Mouse (Mus musculus) ES-E14 (cell line): ENCODE data around the gene Jund.

ENCODE experiments used
- MAFK ChIP-seq: IDR thresholded peaks from 2 replicates; pipeline ENCODE4 v1.6.1; 2014; ENCODE audit warnings: mild to moderate bottlenecking, low read depth, low read length, inconsistent platforms; ENCODE audit not compliant: insufficient read depth
- ZC3H11A ChIP-seq: IDR thresholded peaks from 2 replicates; pipeline ENCODE4 v1.6.1; 2012; ENCODE audit warnings: low read depth, mild to moderate bottlenecking, inconsistent platforms, low read length, borderline replicate concordance

GRCm38 (mm10) chr8:70744806-70745205 lies 46.1 kb downstream of the Jund start:
- TF ChIP-seq ZC3H11A (no peak), MAFK (no peak)
